Mouse (Mus musculus): Measurements from ENCODE around the gene Swt1. TPM values are rescaled to one million over a fixed set of nuclear protein-coding genes. Genes with fewer than 3 reads are reported as not detected.

Gene Swt1
- 12.5 and 16.1 TPM in 2 replicates for polyA plus RNA-seq (2012; rRNA removed)

GRCm38 (mm10) chr1:151428263-151429221, at the start of gene Swt1, which contains the start of gene Trmt1l:
Gene Swt1 (minus strand): TSS chr1:151428455.
Gene Trmt1l (plus strand): TSS chr1:151428542.

GRCm38 (mm10) chr1:151344283-151345108, 83.8 kb downstream of the Swt1 start, which contains the start of gene Ivns1abp:
Gene Ivns1abp (plus strand): TSS chr1:151344477.

Other genes with a start within 250 kb of the Swt1 start
- gene Gm47985, start 245.9 kb downstream of the Swt1 start, polyA plus RNA-seq (2012; rRNA removed), result not detected in 2 replicates
- not detected in 2 replicates for gene Gm8947, start 236.1 kb downstream of the Swt1 start, polyA plus RNA-seq (2012; rRNA removed)
- gene Gm47995, start 230.0 kb downstream of the Swt1 start, polyA plus RNA-seq (2012; rRNA removed), result not detected in 2 replicates
- not detected in 2 replicates for gene 3110040M04Rik, start 224.3 kb downstream of the Swt1 start, polyA plus RNA-seq (2012; rRNA removed)
- not detected in 2 replicates for gene Gm47996, start 218.3 kb downstream of the Swt1 start, polyA plus RNA-seq (2012; rRNA removed)
- gene Ivns1abp, start 84.0 kb downstream of the Swt1 start, polyA plus RNA-seq (2012; rRNA removed), result 255 and 257 TPM in 2 replicates
- 30.1 and 32.6 TPM in 2 replicates for gene Trmt1l, start 87 bp upstream of the Swt1 start, polyA plus RNA-seq (2012; rRNA removed)
- 85.8 and 90.7 TPM in 2 replicates for gene Rnf2, start 72.5 kb upstream of the Swt1 start, polyA plus RNA-seq (2012; rRNA removed)
- 0.43 and 0.92 TPM in 2 replicates for gene Fam129a, start 142.7 kb upstream of the Swt1 start, polyA plus RNA-seq (2012; rRNA removed)